Mouse (Mus musculus) G1E (cell line): ENCODE measurements around the gene Fastkd5.

Experiments
- CTCF ChIP-seq: IDR thresholded peaks from 2 replicates; pipeline ENCODE4 v1.5.1; 2012; ENCODE audit warnings: low read depth, low read length, inconsistent platforms, mixed read lengths
- GATA1 ChIP-seq: IDR thresholded peaks from 2 replicates; pipeline ENCODE4 v1.6.1; 2012; ENCODE audit warnings: borderline replicate concordance, low read length, inconsistent platforms, mixed read lengths
- GATA2 ChIP-seq: IDR thresholded peaks from 2 replicates; pipeline ENCODE4 v1.6.1; 2012; ENCODE audit warnings: low read depth, low read length, inconsistent platforms, borderline replicate concordance
- TAL1 ChIP-seq: conservative IDR thresholded peaks from 2 replicates; pipeline ENCODE4 v1.6.1; 2012; ENCODE audit warnings: low read depth, low read length, inconsistent platforms, mixed read lengths

GRCm38 (mm10) chr2:130589157-130589556 is 40.7 kb downstream of the Fastkd5 start:
- TF ChIP-seq CTCF = no peak
- no peak for TF ChIP-seq GATA1
- TF ChIP-seq TAL1 = no peak
- TF ChIP-seq GATA2 = no peak
